Mouse (Mus musculus) forebrain, embryonic 14.5 days (tissue): ENCODE results near the gene Med22. TPM values are rescaled to one million over a fixed set of nuclear protein-coding genes. Genes with fewer than 3 reads are reported as not detected.

Source experiments
- ATAC-seq: fragments of 200-750 bp; cut with Nextera tagmentation; 2 replicates; pipeline ENCODE4 v1.8.0; 2017; ENCODE audit warnings: mild to moderate bottlenecking, moderate library complexity
- DNase-seq: peaks from one replicate; pipeline ENCODE4 v3.0.0-alpha.2; 2015; ENCODE audit warnings: low spot score
- H3K27ac ChIP-seq: fragments of 300-500 bp; sonication (generic); 2 replicates; pipeline ENCODE4 v1.5.1; 2014; ENCODE audit warnings: low read depth, mild to moderate bottlenecking, control low read depth, low read length, moderate library complexity
- H3K27me3 ChIP-seq: fragments of 300-500 bp; sonication (generic); replicated peaks from 2 replicates; pipeline ENCODE4 v1.6.1; 2014; ENCODE audit warnings: low read length, control low read depth, mixed read lengths; ENCODE audit not compliant: control insufficient read depth, insufficient read depth
- H3K36me3 ChIP-seq: fragments of 300-500 bp; sonication (generic); 2 replicates; pipeline ENCODE4 v1.6.1; 2014; ENCODE audit warnings: low read length, control low read depth; ENCODE audit not compliant: control insufficient read depth, insufficient read depth
- H3K4me1 ChIP-seq: fragments of 300-500 bp; sonication (generic); 2 replicates; pipeline ENCODE4 v1.6.1; 2014; ENCODE audit warnings: antibody characterized with exemption, low read length, control low read depth; ENCODE audit not compliant: control insufficient read depth, insufficient read depth
- H3K4me2 ChIP-seq: fragments of 300-500 bp; sonication (generic); 2 replicates; pipeline ENCODE4 v1.6.1; 2014; ENCODE audit warnings: mild to moderate bottlenecking, control low read depth, low read length
- H3K4me3 ChIP-seq: fragments of 300-500 bp; sonication (generic); 2 replicates; pipeline ENCODE4 v1.5.1; 2014; ENCODE audit warnings: low read depth, low read length, control low read depth
- H3K9ac ChIP-seq: fragments of 300-500 bp; sonication (generic); 2 replicates; pipeline ENCODE4 v1.6.1; 2014; ENCODE audit warnings: mild to moderate bottlenecking, low read length, control low read depth, moderate library complexity
- H3K9me3 ChIP-seq: fragments of 300-500 bp; sonication (generic); replicated peaks from 2 replicates; pipeline ENCODE4 v1.6.1; 2016; ENCODE audit warnings: low read length, control low read depth, mixed read lengths; ENCODE audit not compliant: control insufficient read depth
- WGBS: fragments of 180-500 bp; shearing (Covaris S2); extraction: QIAGEN DNeasy Blood & Tissue Kit; methylation state at CpG from one replicate; pipeline ENCODE4 v1.1.7; 2014; 5-methylcytosine and 5-hydroxymethylcytosine counted together
- polyA plus RNA-seq: library from polyadenylated mRNA; unstranded; fragments of >200 nt; fragmentation: Nextera tagmentation; extraction: Ambion mirVana; gene quantifications from 2 replicates; pipeline ENCODE4 v1.2.1, GENCODE M21; 2014

The Med22 gene
- 159 and 161 TPM in 2 replicates for polyA plus RNA-seq

DNA sequence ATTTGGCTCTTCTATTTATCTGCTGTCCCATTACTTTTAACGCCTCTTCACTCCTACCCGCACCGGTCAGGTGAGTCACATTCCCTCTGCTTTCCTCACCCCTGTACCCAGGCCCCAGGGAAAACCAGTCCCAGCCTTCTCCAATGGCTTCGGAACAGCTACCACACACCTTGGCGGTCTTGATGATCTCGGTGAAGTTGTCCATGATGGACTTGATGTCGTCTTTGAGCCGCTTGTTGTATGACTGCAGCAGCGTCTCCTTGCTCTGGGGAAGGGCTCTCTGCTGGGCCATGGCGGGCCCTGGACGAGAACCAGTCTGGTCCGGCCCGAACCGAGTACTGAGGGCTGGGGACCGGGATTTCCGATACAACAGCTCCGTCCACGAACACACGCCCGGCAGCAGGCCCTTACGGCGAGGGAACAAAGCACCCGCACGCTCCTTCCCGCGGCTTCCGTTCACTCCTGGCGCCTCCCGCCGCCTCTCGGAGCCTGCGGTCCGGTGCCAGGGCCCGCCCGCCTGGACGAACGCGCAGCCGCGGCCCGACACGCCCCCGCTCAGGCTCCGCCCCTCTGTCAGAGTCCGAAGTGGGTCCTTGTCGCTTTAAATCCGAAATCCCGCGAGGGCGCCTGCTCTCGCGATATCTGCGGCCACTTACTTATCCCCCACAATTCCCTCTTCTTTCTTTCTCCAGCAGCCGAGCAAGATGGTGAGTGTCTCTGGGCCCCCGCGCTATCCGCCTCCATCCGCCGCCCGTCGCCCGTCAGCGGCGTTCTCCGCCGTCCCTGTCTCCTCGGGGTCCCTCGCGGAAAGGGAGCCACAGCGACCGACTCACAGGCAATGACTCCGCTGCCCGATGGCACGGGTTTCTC, at the start of gene Med22, which contains the start of gene Rpl7a:
TSS of gene Med22 (minus strand) at position 554 of the 870 bp plus-strand sequence.
TSS of gene Rpl7a (plus strand) at position 641 of the 870 bp plus-strand sequence.
- Histone ChIP-seq H3K4me1 (peaks cover 18% of the 10 kb centered on the region), H3K9ac (peak within 1 kb of the TSS; percentile 93), H3K27ac (peak within 1 kb of the TSS; percentile 92), H3K4me3 (peak within 1 kb of the TSS; percentile 75), H3K4me2 (peak within 1 kb of the TSS; percentile 99), H3K36me3 (peaks cover 69% of the 10 kb centered on the region), H3K9me3 (no peaks in the 10 kb centered on the region), H3K27me3 (no peaks in the 10 kb centered on the region)
- DNase-seq, result peak; percentile 99
- WGBS, result under 1% methylated on average over 68 of the region's 74 CpGs
- peak; percentile 95 for ATAC-seq

DNA sequence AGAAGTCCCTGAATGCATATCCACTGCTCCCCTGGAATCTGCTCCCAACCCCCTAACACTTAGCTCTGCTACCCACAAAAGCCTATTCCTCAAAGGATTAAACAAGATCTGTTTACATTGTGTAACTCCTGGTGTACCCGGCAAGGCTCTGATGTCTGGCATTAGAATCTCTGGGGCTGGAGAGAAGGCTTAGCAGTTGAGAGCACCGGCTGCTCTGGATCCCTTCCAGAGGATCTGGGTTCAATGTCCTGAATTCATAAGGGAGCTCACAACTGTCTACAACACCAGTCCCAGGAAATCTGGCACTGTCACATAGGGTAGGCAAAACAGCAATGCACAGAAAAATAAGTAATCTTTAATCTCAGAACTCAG, 47.0 kb upstream of the Med22 start:
- Histone ChIP-seq H3K4me1 (no peaks in the 10 kb centered on the region), H3K36me3 (peaks cover 86% of the 10 kb centered on the region), H3K4me3 (no peak overlapping the region), H3K27ac (no peak overlapping the region), H3K9ac (no peak overlapping the region), H3K9me3 (no peaks in the 10 kb centered on the region), H3K4me2 (no peak overlapping the region), H3K27me3 (no peaks in the 10 kb centered on the region)
- WGBS, result 88% methylated on average over 2 of the region's 2 CpGs
- ATAC-seq, result no peak
- no peak for DNase-seq

DNA sequence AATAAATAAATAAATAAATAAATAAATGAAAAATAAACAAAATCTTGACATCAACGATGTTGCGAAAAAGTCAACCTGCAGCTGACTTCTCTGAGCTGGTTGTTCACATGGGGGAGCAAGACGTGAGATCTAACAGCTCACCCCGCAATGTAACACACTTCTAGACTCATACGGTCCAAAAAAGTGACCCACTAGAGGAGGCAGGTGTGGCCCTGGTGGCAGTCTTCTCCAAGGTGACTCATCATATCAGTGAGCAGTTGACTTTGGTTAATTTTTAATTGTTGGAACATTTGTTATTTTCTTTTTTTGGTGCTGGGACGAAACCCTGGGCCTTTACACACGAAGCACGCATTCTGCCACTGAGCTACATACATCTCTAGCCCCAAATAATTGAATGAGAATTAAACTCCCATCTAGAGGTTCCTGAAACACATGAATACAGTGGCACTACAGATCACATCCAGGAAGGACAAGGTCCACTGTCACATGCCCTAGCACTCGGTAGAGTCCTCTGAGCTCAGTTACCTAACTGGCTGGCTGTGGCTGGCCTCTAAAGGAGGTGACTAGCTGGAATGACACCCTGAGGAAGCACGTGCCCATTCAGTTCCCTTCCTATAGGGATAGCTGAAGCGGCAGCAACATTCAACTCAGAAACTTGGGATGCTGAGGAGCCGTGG, 46.5 kb upstream of the Med22 start:
- 97% methylated on average over 12 of the region's 12 CpGs for WGBS
- H3K36me3 ChIP-seq, result peaks cover 88% of the 10 kb centered on the region
- no peak for ATAC-seq

DNA sequence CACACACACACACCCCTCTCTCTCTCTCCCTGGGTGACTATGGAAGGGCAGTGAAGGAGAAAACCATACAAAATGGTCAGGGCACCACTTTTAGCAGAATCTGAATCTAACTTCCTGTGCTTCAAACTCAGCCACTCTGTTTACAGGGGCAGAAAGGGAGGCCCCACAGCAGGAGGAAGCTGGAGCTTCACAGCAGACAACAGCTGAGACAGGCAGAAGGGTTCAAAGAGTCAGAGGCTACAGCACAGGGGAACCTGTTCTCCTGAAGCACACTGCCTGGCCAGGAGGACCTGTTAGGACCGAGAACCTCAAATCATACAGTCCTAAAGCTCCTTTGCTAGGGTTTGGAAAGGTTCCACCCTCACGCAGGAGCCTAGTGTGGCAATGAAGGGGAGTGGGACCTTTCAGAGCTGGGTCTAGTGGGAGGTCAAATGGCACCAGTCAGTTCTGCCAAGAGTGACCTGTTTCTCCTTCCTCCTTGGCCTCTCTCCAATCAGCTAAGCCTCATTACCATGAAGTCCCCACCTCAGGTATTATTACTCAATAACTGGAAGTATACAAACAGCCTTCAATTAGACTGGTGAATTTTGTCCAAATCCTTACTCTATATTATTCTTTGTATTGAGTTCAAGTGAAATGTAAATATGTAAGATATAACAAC, 44.4 kb upstream of the Med22 start:
- Histone ChIP-seq H3K27ac (no peak overlapping the region), H3K4me1 (no peaks in the 10 kb centered on the region), H3K36me3 (peaks cover 84% of the 10 kb centered on the region), H3K9ac (no peak overlapping the region), H3K27me3 (no peaks in the 10 kb centered on the region), H3K4me3 (no peak overlapping the region), H3K9me3 (no peaks in the 10 kb centered on the region), H3K4me2 (no peak overlapping the region)
- 100% methylated on average over 2 of the region's 2 CpGs for WGBS
- no peak for DNase-seq
- ATAC-seq, result no peak

More for the DNA sequence above, 46.5 kb upstream of the Med22 start:
- Histone ChIP-seq H3K27ac (no peak overlapping the region), H3K4me2 (no peak overlapping the region), H3K4me3 (no peak overlapping the region), H3K4me1 (no peaks in the 10 kb centered on the region), H3K9me3 (no peaks in the 10 kb centered on the region), H3K27me3 (no peaks in the 10 kb centered on the region), H3K9ac (no peak overlapping the region)
- DNase-seq, result no peak

DNA sequence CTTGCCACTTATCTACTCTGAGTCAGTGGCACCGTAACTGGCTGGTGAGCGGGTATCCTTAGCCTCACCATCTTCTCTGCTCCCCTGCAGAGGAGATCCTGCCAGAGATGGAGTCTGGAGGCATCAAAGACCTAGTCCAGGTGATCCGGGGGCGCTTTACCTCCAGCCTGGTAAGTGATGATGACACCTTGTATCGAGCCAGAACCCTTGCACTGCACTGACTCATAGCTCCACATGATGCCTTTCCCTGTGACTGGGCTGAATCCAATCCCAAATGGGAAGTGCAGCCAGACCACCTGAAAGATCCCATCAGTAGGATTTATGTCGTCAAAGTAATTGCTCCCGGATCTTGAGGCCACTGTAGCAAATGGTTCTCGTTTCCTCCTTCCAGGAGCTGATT, 42.4 kb upstream of the Med22 start:
- H3K27me3 ChIP-seq, result no peaks in the 10 kb centered on the region
- DNase-seq (no peak), ATAC-seq (no peak)
- H3K9me3 ChIP-seq, result no peaks in the 10 kb centered on the region
- H3K4me3 ChIP-seq, result no peak overlapping the region
- H3K27ac ChIP-seq, result no peak overlapping the region
- peaks cover 76% of the 10 kb centered on the region for H3K36me3 ChIP-seq
- no peak overlapping the region for H3K4me2 ChIP-seq
- WGBS, result 94% methylated on average over 8 of the region's 8 CpGs
- H3K4me1 ChIP-seq, result no peaks in the 10 kb centered on the region
- H3K9ac ChIP-seq, result no peak overlapping the region

DNA sequence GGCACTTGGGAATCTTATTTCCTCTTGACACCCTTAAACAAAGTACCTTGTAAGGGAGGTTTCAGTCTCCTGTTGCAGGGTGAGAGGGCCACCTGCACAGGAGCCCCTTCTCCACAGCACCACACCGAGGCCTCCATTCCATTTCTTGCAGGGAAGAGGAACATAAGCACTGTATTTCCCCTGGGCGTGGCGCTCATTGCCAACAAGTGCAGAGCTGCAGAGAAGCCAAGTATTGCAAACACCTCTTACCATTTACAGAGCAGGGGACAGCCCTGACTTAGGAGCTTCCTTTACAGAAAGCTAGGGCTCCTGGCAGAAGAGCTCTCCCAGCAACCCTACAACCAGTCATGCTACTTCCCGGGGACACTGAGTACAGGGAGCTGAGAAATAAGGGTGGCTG, 41.7 kb upstream of the Med22 start:
- 95% methylated on average over 4 of the region's 4 CpGs for WGBS
- DNase-seq (no peak), ATAC-seq (no peak)
- H3K4me2 ChIP-seq, result no peak overlapping the region
- H3K9ac ChIP-seq, result no peak overlapping the region
- no peak overlapping the region for H3K4me3 ChIP-seq
- H3K27ac ChIP-seq, result no peak overlapping the region
- no peaks in the 10 kb centered on the region for H3K27me3 ChIP-seq
- no peaks in the 10 kb centered on the region for H3K4me1 ChIP-seq
- peaks cover 73% of the 10 kb centered on the region for H3K36me3 ChIP-seq
- H3K9me3 ChIP-seq, result no peaks in the 10 kb centered on the region

DNA sequence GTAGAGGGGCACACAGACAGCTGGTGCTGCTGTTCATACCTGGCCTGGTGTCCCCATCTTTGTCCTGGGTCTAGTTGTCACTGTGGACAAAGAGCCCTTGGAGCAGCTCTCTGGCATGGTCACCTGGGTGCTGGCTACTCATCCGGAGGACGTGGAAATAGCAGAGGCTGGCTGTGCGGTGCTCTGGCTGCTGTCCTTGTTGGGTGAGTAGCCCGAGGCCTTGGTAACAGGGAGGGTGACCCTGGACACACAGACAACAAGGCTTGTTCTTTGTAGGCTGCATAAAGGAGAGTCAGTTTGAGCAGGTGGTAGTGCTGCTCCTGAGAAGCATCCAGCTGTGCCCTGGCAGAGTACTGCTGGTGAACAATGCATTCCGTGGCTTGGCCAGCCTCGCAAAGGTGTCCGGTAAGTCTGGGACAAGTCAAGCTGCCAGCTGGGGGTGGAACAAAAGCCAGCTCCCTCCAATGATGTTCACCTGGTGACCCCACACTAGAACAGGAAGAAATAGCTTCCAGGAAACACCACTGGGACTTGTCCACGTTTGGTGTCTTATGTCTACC, 40.9 kb upstream of the Med22 start:
- Histone ChIP-seq H3K36me3 (peaks cover 66% of the 10 kb centered on the region), H3K9ac (no peak overlapping the region), H3K4me2 (no peak overlapping the region), H3K27me3 (no peaks in the 10 kb centered on the region), H3K4me3 (no peak overlapping the region), H3K27ac (no peak overlapping the region), H3K4me1 (no peaks in the 10 kb centered on the region), H3K9me3 (no peaks in the 10 kb centered on the region)
- ATAC-seq (no peak), DNase-seq (no peak)
- 90% methylated on average over 8 of the region's 8 CpGs for whole genome bisulfite sequencing

DNA sequence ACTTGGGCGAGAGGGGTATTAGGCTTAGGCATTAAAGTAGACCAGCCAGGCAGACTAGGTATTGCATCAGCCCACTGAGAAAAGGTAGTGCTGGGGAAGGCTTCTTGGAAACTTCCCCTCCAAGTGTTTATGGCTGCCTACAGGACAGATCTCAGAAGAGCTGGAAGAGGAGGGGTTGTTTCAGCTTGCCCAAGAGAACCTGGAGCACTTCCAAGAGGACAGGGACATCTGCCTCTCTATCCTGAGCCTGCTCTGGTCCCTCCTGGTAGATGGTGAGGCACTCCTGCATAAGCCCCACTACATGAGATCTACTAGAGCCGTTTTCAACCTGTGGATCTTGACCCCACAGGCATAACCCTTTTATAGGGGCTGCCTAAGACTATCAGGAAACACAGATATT, 39.9 kb upstream of the Med22 start:
- 94% methylated on average over 2 of the region's 2 CpGs for WGBS
- DNase-seq (no peak), ATAC-seq (no peak)
- no peaks in the 10 kb centered on the region for H3K9me3 ChIP-seq
- H3K27me3 ChIP-seq, result no peaks in the 10 kb centered on the region
- no peak overlapping the region for H3K27ac ChIP-seq
- H3K4me1 ChIP-seq, result no peaks in the 10 kb centered on the region
- no peak overlapping the region for H3K4me3 ChIP-seq
- peaks cover 56% of the 10 kb centered on the region for H3K36me3 ChIP-seq
- H3K4me2 ChIP-seq, result no peak overlapping the region
- H3K9ac ChIP-seq, result no peak overlapping the region
